Mouse (Mus musculus): ENCODE results near the gene Lhcgr.

DNA sequence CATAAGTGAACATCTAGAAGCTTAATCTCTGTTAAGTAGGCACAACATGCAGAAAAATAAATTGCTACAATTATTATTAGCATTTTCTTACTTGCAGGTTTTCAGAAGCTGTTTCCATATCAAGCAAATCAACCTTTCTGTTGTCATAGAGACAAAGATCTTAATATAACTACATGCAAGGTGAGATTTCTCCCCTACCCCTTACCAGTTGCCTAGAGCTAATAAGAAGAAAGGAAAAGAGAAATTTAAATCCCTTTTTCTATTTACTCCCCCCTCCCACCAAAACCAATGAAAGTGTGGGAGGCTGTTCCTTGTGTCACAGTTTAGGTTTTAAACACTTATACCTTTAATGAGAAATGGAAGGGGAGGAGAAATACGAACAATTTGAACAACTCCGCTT lies 3.4 kb downstream of the Lhcgr start:
- TF ChIP-seq CTCF (IDR thresholded peaks at IDR 0.05) (no peak), EP300 (IDR thresholded peaks at IDR 0.05) (no peak)

All from lung, postnatal 0 days (tissue).